Mouse (Mus musculus) adrenal gland (tissue): ENCODE data around the gene Rnf225.
"Not testable (repeated sequence)": the region's sequence is repeated elsewhere in the genome, so short reads cannot be mapped to it uniquely, and the experiment has no call there.

ENCODE experiments used
- intact Hi-C: fragments of 180-260 bp; cut with DNase I; formaldehyde crosslinking; loops from one replicate; pipeline ENCODE4 v1.15.1; 2025
- long read RNA-seq, 2 experiments: library from polyadenylated mRNA; unstranded; transcript quantifications; one replicate each; pipeline ENCODE4 v2.0.0; 2020; ENCODE audit warnings: borderline replicate concordance in 1 of 2; ENCODE audit not compliant: insufficient replicate concordance in 1 of 2

The Rnf225 gene
- long read RNA-seq, experiment 1: 0 reads
- long read RNA-seq, experiment 2: 0 reads

GRCm38 (mm10) chr7:12927191-12927680, at the start of gene Rnf225:
TSS of gene Rnf225 (plus strand) at chr7:12927416.
- intact Hi-C loops: loop anchor here (5.0 to 10.0 kb wide), 2 partner anchors 55 to 348 kb away; partner anchors contain the start of genes Lig1 and Zswim9

- intact Hi-C loops: no loop called here
These were observed 47.2 kb upstream of the Rnf225 start for GRCm38 (mm10) chr7:12880036-12880435.

DNA sequence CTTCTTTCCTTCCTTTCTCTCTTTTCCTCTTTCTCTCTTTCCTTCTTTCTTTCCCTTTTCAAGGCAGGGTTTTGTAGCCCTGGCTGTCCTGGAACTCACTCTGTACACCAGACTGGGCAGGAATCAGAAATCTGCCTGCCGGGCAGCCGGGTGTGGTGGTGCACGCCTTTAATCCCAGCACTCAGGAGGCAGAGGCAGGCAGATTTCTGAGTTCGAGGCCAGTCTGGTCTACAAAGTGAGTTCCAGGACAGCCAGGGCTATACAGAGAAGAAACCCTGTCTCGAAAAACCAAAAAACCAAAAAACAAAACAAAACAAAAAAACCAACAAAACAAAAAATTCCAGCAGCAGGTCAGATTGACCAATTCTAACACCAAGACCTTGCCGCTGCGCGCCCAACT, 46.7 kb upstream of the Rnf225 start:
- intact Hi-C loops: not testable (repeated sequence)

GRCm38 (mm10) chr7:12880911-12881660, 46.1 kb upstream of the Rnf225 start, which contains the start of gene Zfp128:
TSS of gene Zfp128 (plus strand) at chr7:12881177.
- intact Hi-C loops: no loop called here

DNA sequence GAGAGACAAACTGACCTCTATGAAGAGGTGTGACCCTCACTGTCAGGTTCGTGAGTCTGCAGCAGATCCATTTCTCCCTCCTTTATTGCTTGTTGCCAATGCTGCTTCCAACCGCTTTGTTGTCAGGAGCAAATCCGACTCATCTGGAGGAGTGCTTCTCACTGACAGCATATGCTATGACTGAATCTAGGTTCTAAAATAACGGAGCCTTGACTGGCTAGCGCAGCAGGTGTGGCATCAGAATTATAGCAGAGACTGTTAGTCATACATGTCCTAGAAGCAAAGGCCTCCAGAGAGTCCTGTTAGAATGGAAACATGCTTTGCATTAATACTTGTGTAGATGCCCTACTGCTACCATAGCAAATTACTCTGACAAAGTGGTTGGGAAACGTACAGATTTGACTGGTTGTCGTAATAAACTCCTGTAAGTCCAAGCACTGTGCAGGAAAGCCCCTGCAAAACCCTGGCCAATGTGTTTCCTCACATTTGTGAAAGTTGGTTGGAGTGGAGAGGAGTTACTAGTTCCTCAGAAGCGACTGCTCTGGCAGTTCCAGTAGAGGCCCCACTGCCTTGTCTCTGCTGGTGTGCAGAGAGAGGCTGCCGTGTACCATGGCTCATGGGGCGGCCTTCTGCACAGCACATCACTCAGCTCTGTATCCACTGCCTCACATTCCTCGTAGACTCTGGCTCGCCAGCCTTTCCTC, 40.5 kb upstream of the Rnf225 start:
- intact Hi-C loops: no loop called here

- intact Hi-C loops: no loop called here
These were observed 39.6 kb upstream of the Rnf225 start for GRCm38 (mm10) chr7:12887585-12887984.

- intact Hi-C loops: no loop called here
These were observed 36.3 kb upstream of the Rnf225 start for GRCm38 (mm10) chr7:12890928-12891327.

- intact Hi-C loops: no loop called here
These were observed 35.9 kb upstream of the Rnf225 start for GRCm38 (mm10) chr7:12891334-12891733.

DNA sequence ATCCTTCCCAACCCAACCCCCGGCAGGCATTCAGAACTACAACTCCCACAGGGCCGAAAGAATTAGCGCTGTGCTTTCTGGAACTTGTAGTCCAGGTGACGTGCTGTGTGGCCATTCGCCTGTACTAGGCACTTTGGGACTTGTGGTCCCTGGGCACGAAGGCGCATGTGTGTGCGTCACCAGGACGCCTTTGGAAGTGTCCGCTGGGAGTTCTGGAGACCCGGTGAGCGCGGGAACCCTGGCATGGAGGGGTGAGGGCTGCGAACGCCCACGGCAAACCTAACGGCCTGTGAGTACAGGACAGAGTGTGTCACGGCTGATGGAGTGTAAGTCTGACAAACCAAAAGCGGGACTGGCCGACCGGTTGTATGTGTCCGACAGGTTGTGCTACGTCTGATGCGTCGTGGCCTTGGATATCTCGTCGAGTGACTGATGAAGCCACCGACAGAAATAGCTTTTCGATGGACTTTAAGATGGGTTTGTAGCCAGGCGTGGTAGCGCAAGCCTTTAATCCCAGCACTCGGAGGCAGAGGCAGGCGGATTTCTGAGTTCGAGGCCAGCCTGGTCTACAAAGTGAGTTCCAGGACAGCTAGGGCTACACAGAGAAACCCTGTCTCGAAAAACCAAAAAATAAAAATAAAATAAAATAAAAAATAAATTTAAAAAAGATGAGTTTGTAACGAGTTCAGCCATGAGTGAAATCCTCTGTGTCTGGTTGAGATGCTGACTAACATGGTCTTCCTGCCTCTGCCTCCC, 29.4 kb upstream of the Rnf225 start, which contains the start of gene Zscan22:
Zscan22 (plus strand) TSS at position 161 of the 756 bp plus-strand sequence.
- intact Hi-C loops: no loop called here

- intact Hi-C loops: loop anchor here (5.0 kb wide), 1 partner anchor 146 kb away; no protein-coding TSS in a partner anchor
These were observed 25.7 kb upstream of the Rnf225 start for GRCm38 (mm10) chr7:12901517-12901916.

DNA sequence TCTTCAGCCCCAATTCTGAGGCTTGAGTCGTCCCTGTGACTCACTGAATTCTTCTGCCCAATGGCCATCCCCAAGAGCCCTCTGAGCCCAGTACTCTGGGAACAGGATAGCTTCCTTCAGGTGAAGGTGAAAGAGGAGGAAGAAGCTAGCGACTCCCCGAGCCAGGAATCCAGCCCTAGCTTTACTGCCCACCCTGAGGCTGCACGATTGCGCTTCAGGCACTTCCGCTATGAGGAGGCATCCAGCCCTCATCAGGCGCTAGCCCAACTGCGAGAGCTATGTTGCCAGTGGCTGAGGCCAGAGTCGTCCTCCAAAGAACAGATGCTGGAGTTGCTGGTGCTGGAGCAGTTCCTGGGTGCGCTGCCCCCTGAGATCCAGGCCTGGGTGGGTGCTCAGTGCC, 23.6 kb upstream of the Rnf225 start:
- intact Hi-C loops: loop anchor here (5.0 kb wide), 1 partner anchor 144 kb away; no protein-coding TSS in a partner anchor

DNA sequence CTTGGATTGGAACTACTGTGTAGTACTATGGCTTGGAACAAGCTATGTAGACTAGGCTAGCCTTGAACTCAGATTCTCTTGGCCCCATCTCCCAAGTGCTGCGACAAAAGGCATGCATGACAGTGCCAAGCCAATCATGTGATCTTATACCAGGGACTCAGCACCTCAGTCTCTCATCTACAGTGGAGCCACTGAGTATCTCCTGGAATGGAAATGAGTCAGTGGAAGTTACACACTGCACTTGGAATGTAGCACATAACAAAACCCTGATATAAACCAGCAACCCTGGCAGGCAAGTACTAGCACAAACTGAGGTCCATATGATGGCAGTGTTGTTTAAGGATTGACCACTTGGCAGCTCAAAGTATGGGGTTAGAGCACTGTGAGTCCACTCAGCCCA, 22.1 kb upstream of the Rnf225 start:
- intact Hi-C loops: no loop called here

- intact Hi-C loops: no loop called here
These were observed 17.7 kb upstream of the Rnf225 start for GRCm38 (mm10) chr7:12909498-12909962.

GRCm38 (mm10) chr7:12910181-12910668, 17.0 kb upstream of the Rnf225 start:
- intact Hi-C loops: loop anchor here (5.0 kb wide), 2 partner anchors 37 to 97 kb away; no protein-coding TSS in a partner anchor

DNA sequence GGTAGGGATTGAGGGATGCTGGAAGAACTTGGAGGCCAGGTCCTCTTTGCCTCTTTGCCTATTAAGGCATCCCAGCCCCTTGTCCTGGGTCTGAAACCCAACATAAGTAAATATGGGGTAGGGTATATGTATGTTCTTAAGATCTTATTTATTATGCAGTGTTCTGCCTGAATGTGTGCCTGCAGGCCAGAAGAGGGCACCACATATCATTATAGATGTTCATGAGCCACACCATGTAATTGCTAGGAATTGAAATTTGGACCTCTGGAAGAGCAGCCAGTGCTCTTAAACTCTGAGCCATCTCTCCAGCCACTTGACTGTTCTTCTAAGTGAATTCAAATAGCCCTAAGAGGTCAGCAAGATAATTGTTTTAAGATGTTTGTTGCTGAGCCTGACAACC, 13.7 kb upstream of the Rnf225 start:
- intact Hi-C loops: loop anchor here (5.0 kb wide), 2 partner anchors 34 to 94 kb away; no protein-coding TSS in a partner anchor

GRCm38 (mm10) chr7:12920495-12920894, 6.7 kb upstream of the Rnf225 start:
- intact Hi-C loops: loop anchor here (5.0 to 10.0 kb wide), 2 partner anchors 127 to 354 kb away; partner anchors contain the start of genes Lig1 and Zswim9

- intact Hi-C loops: loop anchor here (5.0 to 10.0 kb wide), 2 partner anchors 126 to 353 kb away; partner anchors contain the start of genes Lig1 and Zswim9
These were observed 5.9 kb upstream of the Rnf225 start for GRCm38 (mm10) chr7:12921318-12921704.

- intact Hi-C loops: loop anchor here (2.0 to 10.0 kb wide), 3 partner anchors 45 to 353 kb away; partner anchors contain the start of genes Lig1 and Zswim9
These were observed 5.3 kb upstream of the Rnf225 start, which contains the start of gene Rps5 for GRCm38 (mm10) chr7:12921705-12922465. TSS of gene Rps5 (plus strand) at chr7:12922290.

- intact Hi-C loops: loop anchor here (2.0 to 10.0 kb wide), 3 partner anchors 46 to 352 kb away; partner anchors contain the start of genes Lig1 and Zswim9
These were observed 4.5 kb upstream of the Rnf225 start for GRCm38 (mm10) chr7:12922729-12923128.
